Mouse (Mus musculus) embryonic fibroblast, embryonic 13.5 days (primary cell): ENCODE measurements around the gene Lmtk2.

Source experiments
- CTCF ChIP-seq: IDR thresholded peaks from 2 replicates; pipeline ENCODE4 v1.5.1; 2011; ENCODE audit warnings: mild to moderate bottlenecking, control low read depth, low read length, moderate library complexity, borderline replicate concordance; ENCODE audit not compliant: insufficient read depth
- POLR2A ChIP-seq: IDR thresholded peaks from 2 replicates; pipeline ENCODE4 v1.6.1; 2011; ENCODE audit warnings: low read depth, mild to moderate bottlenecking, control low read depth, low read length, moderate library complexity

- TF ChIP-seq CTCF = no peak
- no peak for TF ChIP-seq POLR2A
Measured at GRCm38 (mm10) chr5:144165756-144166155, 65.5 kb downstream of the Lmtk2 start.
